Mouse (Mus musculus) cerebellum, postnatal 36 days (tissue): ENCODE measurements around the gene Wdr44.
A peak's percentile ranks its signal among the peaks of the same experiment; 100 is the strongest.
"Not testable (repeated sequence)": the region's sequence is repeated elsewhere in the genome, so short reads cannot be mapped to it uniquely, and the experiment has no call there.

Source experiments
- DNase-seq, 2 experiments: peaks; one replicate each; pipeline ENCODE4 v3.0.0; 2021 to 2022; ENCODE audit warnings: mixed read lengths in 2 of 2

Gene Wdr44

DNA sequence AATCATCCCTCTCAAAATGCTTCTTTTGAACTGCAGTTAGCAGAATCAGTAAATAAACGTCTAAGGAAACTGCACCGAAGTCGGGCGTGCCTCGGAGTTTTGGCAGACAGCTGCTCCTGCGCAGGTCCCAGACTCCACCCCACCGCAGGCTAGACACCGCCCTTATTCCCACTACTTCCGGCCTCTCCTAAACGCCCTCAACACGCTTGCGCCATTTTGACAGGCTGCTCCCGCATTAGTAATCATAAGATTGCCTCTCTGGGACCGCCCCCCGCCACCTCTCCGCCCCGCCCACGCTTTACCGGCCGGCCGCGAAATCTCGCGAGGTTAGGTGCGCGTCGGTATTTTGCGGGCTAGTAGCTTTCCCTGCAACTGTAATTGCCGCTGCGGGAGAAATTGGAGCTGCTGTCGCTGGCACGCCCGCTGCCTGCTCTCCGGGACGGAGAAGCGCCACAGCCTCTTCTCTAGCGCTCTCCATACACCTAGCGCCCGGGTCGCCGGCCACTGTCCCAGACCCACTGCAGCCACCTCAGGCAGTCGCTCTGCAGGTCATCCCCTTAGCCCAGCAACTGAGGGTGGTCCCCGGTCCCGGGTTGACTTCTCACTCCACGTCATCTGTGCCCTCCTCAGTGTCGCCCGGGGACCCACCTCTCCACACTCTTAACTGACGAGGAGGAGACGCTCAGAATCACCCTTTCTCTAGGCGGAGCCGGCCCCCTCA is at the start of gene Wdr44:
Wdr44 (plus strand) TSS at position 330 of the 721 bp plus-strand sequence.
- DNase-seq, result peak; percentile 88 to 92

DNA sequence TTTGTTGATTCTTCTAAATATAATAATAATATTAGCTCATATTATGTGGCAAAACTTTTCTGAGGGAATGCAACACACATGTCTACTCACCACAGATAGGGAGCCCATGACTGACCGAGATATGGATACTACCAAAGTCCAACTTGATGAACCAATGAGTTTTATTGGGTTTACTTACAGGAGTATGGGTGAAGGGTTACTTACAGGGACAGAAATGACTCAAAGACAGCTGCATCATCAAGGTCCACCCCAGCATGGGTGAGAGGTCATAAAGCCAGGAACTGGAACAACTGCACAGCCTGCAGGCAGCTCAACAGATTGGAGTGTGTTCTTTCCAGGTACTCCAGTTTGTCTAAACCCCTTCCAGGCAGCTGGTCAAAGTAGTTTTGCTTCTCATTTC is 44.5 kb upstream of the Wdr44 start:
- no peak for DNase-seq

DNA sequence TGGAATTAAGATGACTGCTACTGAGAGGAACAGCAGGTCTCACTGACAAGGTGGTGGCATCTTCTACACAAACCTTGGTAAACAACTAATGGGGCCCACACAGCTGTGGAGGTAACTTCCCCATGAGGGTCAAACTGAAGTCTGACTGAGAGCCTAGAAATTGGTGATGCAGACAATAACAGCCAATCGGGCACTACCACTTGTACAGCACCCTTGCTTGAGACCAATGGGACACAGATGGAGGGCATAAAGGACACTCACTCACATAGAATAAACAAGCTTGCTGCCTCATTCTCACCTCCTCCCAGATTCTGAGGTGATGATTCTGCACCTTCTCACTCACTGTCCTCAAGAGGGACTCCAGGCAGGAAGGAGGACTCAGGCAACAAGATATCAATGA is 30.6 kb upstream of the Wdr44 start:
- no peak for DNase-seq

DNA sequence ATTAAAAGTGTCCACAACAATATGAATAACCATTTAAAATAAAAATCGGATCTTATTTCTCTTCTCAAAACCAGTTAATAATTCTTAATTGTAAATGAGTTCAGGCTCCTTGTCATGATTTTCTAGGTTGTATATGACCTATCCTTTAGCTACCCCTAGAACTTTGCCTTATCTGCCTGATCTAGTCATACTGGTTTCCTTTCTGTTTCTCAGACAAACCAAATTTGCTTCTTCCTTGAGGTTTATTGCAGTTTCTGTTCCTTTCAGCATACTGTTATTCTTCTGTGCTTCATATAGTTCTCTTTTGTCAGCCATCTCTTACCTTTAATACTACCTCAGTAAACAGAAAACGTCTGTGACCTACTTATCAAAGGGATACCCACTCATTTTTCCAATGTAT is 19.7 kb upstream of the Wdr44 start:
- no peak for DNase-seq

DNA sequence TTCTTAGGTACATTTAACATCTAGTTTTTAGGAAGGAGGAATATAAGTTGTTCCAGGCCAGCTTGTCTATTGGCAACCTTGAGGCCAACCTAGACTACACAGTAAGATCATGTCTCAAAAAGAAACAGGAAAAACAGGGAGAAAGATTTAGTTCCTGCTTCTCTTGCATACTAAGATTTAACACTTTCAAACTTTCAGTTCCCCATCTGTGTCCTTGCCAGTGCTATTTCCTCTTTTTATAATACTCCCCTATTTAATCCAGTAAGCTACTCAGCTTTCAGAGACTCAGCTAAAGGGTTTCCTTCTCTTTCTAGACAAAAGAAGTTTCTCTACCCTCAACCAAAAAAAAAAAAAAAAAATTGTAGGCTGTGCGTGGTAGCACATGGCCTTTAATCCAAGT is 17.4 kb upstream of the Wdr44 start:
- DNase-seq, result no peak

DNA sequence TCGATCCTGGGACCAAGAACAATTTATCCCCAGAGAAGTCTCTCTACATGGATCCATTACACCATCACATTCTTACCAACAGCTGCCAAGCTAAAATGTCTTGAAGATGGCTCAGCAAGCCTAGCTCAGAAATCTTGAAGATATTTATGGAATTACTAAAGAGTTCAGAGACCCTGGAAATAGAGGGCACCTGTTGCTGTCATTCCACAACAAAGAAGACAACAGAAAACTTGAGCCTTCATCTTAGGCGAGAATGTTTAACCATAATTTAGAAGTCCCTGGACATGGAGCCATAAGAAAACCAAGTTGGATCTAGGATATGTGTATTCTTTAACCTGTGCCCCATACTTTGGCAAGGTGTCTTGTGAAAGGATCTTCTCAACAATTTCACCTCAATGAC is 16.3 kb upstream of the Wdr44 start:
- no peak for DNase-seq

DNA sequence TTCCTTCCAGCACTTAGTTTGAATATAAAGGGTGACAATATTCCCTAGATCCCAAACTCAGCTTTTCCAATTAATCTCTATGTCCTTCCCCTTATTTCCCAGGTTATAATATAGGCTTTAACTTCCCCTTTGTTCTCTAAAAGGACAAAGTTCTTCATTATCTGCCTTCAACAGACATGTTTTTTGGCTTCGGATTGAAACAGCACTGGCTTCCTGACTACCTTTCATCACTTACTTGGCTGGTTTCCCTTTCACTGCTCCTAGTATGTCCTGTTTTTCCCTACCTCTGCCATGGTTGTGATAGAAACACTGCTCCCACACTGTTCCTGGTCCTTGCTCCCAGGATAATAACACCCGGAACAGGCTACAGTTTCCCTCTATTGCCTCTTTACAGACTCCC is 15.3 kb upstream of the Wdr44 start:
- DNase-seq, result no peak

DNA sequence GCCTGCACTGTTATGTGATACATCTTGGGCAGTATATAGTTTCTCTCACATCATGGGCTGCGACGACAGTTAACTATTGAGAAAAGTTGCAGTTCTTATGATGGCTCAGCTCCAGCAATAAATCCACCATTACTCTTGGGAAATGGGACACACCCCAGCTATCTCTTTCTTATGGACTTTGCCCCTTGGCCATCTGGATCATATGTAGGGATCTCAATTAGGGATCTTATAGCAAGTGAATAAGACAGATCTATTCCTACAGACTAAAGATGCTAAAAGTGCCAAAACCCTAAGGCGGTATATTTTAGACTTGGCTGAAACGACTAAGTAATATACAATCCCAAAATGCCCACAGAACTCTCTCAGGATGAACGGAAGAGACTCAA is 522 bp upstream of the Wdr44 start:
- DNase-seq, result no peak

DNA sequence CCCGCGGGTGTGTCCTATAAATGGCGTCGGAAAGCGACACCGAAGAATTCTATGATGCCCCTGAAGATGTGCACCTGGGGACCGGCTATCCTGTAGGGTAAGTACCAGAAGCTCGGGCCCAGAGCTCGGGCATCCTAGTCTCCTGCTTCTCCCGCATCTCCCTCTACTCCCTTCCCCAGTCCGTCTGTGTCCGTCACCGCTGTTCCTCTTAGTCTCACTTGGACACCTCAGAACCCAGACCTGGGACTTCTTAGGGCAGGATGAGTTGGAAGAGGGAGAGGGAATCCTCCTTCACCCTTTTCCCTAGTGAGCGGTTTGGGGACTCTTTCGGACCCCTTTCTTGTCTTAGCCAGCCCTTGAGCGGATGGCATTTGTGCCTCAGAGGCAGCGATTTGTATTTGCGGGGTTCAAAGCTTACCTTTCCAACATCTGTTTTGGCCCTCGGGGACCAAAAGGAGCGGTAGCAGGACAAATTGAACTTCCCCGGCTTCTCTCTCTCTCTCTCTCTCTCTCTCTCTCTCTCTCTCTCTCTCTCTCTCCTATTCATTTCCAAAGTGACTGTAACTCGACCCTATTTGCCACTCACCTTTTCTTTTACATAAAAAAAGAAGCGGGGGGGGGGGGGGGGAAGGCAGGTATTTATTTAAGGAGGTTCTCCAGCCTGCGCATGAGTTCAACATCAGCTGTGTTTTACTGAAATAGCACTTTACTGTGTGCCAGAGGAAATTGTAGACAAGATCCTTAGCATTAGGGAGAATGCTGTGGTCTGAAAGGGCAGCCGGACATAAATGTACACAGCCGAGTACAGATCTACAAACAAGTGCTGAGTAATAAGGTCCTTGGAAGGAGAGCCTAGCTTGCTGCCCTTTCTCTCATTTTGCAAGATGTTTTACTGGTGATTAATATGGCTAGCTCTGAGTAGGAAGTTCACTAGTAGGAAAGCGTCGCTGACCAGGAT is 871 bp downstream of the Wdr44 start:
- peak in 1 of 2 experiments; percentile 3 for DNase-seq

DNA sequence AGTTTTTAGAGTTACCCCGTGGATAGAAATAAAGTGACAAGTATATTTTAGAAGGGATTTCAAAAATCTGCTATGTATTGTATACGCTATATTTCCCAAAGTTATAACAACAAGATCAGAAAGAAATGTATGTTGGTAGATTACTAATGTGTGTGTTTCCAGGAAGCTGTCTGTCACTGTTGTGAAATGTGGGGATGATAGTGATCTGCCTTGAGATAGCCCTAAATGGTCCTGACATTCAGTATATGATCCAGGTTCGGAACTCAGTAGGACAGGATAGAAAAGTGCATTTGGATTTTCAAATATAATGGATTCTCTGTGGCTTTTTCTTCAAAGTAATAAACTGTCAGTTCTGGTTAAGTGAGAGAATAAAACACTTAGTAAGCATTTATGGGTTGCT is 1.7 kb downstream of the Wdr44 start:
- DNase-seq, result no peak

DNA sequence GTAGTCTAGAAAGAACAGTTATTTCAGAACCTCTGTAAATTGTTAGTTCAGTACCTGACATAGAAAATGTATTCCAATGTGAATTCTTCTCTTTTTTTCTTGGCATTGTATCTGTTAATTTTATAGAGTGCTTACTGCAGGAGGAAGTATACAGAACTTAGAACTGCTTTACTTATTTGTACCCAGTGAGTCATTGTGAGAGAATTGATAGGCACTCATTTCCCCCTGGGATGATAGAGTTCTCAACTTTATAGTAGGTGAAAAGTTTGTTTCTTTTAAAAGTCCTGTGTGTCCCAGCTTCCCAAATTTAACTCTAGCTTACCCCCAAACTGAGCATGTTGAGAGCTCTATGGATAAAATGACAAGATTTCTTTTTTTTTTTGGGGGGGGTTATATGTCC is 2.3 kb downstream of the Wdr44 start:
- DNase-seq, result no peak

DNA sequence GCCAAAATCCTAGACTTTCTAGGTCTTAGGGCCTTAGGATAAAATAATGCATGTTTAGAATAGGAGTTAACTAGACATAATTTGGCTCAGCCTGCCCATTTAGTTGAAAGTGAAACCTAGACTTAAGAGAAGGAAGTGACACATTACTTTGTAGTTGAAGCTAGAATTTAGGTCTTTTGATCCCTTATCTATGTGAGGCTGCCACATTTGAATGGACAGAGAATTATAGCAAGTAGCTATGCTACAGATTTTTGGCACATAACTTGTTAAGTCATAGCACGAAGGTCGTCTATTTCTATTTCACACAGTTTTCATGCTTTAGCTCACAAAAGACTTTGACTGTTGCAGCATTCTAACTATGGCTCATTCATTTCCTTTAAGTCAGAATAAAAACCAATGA is 4.5 kb downstream of the Wdr44 start:
- no peak for DNase-seq

DNA sequence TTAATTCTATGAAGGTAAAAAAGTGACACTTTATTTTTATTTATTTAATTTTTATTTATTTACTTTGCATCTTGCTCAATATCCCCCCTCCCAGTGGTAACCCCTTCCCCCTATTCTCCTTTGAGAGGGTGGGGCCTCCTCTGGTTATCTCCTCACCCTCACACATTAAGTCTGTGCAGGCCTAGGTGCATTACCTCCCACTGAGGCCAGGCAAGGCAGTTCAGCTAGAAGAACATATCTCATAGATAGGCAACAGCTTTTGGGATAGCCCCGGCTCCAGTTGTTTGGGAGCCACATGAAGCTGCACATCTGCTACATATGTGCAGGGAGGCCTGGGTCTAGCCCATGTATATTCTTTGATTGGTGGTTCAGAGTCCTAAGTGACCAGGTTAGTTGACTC is 6.2 kb downstream of the Wdr44 start:
- DNase-seq, result no peak

DNA sequence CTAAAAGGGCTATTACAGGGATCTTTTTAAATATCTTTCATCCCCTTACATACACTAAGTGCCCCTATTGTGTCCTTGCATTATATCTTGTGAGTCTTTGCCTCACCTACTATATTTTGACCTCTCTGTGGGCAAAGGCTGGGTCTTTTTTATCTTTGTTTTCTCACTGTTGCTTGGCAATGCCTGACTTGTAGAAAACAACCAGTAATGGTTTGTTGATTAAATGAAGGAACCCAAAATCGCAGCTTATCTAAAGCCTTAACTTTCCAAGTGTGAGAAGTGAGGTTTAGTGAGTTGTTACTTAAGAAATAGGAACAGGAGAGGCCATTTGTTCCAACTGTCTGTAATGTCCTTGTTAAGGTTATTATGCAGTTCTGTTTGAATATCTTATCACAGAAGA is 24.4 kb downstream of the Wdr44 start:
- DNase-seq, result no peak

DNA sequence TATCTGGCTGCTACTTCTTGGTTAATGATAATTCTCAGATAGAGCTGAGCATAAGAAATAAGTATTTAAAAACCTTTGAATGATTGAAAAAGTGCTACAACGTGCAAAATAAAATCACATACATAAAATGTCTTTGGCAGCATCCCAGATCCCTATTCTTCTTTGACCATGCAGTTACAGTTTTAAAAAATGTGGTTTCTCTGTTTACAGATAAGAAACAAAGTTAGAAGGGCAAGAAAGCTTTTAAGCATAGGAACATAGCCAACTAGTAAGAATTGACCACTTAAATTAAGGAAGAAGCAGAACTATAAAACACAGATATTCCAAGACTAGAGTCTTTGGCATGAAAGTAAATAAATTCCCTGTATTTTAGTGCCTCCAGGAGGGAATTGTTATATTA is 34.6 kb downstream of the Wdr44 start:
- DNase-seq, result no peak

DNA sequence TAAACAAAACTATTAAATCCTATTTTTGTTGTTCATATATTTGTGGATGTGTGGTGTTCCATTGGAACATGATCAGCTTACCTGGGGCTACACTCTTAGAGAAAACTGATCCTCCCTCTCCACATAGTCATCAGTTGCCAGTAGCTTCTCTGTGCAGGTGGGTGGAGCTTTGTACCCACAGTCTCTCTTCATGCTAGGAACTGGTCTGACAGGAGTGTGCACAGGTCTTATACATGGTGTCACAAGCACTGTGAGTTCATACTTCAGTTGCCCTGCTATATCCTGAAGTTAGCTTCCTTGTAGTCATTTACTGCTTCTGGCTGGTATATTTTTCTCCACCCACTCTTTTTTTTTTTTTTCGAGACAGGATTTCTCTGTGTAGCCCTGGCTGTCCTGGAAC is 61.8 kb downstream of the Wdr44 start:
- DNase-seq, result no peak

DNA sequence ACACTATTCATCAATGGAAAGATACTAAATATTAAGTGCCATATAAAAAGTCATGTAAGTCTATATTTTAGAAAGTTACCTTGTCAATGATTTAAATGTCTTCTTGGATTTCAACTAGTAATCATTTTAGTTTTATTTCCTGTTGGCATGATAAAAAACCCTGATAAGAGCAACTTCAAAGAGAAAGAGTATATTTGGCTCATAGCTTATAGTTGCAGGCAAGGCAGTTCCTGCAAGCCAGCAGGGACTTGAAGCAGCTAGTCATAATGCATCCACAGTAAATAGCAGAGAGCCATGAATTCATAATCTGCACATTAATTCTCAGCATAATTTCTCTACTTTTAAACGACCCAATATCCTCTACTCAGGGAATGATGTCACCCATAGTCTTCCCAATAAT is 75.0 kb downstream of the Wdr44 start:
- no peak for DNase-seq

DNA sequence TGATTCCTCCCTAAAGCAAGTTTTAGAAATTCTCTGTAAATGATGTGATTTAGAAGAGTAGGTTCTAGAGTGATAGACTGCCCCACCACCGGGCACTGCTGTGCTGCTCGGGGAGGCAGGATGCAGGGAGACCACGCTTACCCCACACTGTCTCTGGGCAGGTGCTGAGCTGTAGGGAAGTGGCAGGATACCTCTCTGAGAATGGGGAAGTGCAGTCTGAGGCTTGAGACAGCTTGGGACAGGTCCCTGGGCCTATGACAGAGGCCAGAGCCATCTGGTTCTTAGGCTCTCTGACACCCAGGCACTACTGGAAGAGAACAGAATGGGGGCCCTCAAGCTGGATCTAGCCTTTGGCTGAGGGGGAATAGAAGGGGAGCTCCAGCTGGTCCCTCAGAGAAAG is 114.3 kb downstream of the Wdr44 start:
- no peak for DNase-seq

DNA sequence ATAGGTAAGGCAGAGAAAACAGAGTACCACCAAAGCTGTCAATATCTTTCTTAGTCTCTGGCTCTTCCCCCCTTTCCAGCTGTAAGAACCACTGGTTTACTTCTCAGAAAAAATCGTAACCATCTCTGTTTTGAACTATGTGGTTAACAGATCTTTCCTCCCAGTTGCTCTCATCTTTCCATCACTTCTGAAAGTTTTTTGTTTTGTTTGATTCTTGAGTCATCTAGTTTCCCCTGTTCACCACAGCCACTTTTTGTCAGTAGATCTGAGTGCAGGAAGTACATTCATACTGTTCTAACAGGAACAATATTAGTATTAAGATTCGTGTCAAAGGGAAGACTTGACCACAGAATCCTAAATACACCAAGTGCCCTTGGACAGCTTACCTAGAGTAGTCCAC is 117.5 kb downstream of the Wdr44 start:
- DNase-seq, result no peak

DNA sequence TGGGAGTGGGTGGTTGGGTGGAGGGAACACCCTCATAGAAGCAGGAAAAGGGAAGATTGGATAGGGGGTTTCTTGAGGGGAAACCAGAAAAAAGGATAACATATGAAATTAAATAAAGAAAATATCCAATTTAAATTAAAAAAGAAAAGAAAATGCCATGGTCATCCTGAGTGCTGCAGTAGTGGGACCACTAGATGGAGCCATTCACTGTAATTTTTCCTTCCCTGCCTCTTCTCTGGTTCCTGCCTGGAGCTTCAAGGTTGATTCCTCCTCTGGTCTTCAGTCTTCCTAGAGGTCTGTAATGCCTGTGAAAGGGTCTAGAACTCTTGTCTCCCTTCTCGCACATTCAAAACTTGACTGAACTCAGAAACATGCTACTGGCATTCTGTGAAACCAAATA is 120.4 kb downstream of the Wdr44 start:
- DNase-seq, result not testable (repeated sequence)

DNA sequence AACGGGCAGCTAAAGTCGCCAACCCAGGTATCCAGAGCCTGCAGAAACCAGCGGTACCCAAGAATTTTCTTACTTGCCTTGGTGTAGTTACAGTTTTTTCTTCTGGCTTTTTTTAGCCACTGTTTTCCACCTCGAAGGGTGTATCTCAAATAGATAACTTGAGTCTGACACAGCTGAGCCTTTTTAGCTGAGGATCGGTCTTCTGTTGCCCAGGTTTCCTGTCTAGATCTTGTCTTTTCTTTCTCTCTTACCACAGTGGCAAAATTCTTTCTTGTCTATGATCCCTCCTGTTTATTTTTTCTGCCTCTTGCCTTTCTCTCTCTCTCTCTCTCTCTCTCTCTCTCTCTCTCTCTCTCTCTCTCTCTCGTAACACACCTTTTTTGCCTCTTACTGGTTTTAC is 130.0 kb downstream of the Wdr44 start:
- not testable (repeated sequence) for DNase-seq

DNA sequence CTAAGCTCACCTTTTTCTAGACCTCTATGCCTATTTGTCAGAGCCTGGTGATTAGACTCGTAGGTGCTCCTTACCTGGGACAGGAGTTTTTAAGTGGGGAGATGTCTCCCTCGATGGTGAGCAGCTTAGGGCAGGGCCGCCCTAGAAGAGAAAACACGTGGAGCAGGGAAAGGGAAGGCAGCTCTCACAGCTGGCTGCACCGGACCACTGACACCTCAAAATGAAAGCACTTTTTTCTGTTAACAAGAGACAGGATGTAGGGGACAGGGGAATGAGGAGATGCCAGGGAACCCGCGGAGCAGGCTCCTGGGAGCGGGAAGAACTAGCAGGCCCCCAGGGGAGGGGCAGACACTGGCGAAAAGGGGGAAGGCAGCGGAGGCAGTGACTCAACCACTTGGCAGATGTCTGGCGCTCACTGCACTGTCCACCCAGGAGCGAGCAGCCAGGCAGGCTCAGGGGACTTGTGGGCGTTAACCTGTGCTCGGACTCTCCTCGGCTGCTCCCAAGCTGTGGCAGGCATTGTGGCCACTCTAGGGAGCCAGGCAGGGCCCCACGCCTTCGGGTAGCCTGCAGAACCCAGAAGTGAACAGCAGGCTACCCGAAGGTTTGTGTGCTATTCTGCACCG is 130.7 kb downstream of the Wdr44 start:
- no peak for DNase-seq

DNA sequence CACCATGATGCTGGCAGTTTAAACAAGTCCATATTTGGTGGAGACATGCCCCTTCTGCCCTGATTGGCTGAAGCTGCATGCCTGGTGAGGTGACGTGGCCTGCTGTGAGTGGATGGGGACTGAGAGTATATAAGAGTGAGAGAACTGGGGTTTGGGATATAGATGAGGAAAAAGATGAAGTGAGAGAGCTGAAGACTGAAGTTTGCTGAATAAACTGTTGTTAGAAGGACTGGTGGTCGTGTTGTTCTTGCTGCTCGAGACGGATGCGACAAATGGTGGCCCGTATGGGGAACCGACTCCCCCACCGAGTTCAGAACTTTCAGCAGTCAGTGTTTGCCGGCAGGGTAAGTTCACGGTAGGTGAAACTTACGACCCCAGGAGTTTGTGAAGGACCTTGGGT is 140.9 kb downstream of the Wdr44 start:
- not testable (repeated sequence) for DNase-seq

DNA sequence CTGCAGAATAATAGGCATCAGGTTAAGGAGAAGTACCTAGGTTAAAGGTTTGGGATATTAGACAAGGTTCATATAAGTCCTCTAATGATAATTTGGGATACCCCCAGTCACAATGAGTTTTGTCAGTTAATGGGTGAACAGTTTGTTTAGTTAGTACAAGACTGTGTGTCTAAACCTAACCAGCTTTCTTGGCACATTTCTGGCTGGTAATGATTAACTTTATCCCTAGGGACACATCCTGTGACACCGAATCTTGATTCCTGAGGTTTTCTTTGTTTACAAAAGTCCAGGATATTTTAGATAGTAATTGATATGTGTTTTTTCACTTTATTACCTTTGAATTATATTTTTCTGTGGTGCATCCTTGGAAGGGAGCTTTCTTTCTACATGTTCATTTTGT is 148.1 kb downstream of the Wdr44 start:
- DNase-seq, result no peak
